Mouse (Mus musculus) hindbrain, embryonic 12.5 days (tissue): ENCODE data around the gene Syt6. TPM values are rescaled to one million over a fixed set of nuclear protein-coding genes. Genes with fewer than 3 reads are reported as not detected.

Experiments
- ATAC-seq: fragments of 200-750 bp; cut with Nextera tagmentation; 2 replicates; pipeline ENCODE4 v1.8.0; 2017; ENCODE audit warnings: moderate TSS enrichment; ENCODE audit not compliant: low FRiP score
- H3K27ac ChIP-seq: fragments of 300-500 bp; sonication (generic); 2 replicates; pipeline ENCODE4 v1.5.1; 2016; ENCODE audit warnings: mild to moderate bottlenecking
- H3K27me3 ChIP-seq: fragments of 300-500 bp; sonication (generic); 2 replicates; pipeline ENCODE4 v1.6.1; 2016; ENCODE audit warnings: mild to moderate bottlenecking
- H3K36me3 ChIP-seq: fragments of 300-500 bp; sonication (generic); 2 replicates; pipeline ENCODE4 v1.6.1; 2016; ENCODE audit warnings: mild to moderate bottlenecking
- H3K4me1 ChIP-seq: fragments of 300-500 bp; sonication (generic); 2 replicates; pipeline ENCODE4 v1.6.1; 2016
- H3K4me2 ChIP-seq: fragments of 300-500 bp; sonication (generic); replicated peaks from 2 replicates; pipeline ENCODE4 v1.6.1; 2016; ENCODE audit warnings: mild to moderate bottlenecking
- H3K4me3 ChIP-seq: fragments of 300-500 bp; sonication (generic); 2 replicates; pipeline ENCODE4 v1.5.1; 2016; ENCODE audit warnings: mild to moderate bottlenecking
- H3K9ac ChIP-seq: fragments of 300-500 bp; sonication (generic); 2 replicates; pipeline ENCODE4 v1.6.1; 2016; ENCODE audit warnings: mild to moderate bottlenecking, moderate library complexity
- H3K9me3 ChIP-seq: fragments of 300-500 bp; sonication (generic); replicated peaks from 2 replicates; pipeline ENCODE4 v1.6.1; 2016; ENCODE audit warnings: mild to moderate bottlenecking
- WGBS: fragments of 180-500 bp; shearing (Covaris S2); methylation state at CpG from one replicate; pipeline ENCODE4 v1.1.7; 2016; 5-methylcytosine and 5-hydroxymethylcytosine counted together
- polyA plus RNA-seq: library from polyadenylated mRNA; unstranded; fragments of >200 nt; fragmentation: Nextera tagmentation; extraction: Ambion mirVana; gene quantifications from 2 replicates; pipeline ENCODE4 v1.2.1, GENCODE M21; 2016

Gene Syt6
- 4.7 and 6.8 TPM in 2 replicates for polyA plus RNA-seq

DNA sequence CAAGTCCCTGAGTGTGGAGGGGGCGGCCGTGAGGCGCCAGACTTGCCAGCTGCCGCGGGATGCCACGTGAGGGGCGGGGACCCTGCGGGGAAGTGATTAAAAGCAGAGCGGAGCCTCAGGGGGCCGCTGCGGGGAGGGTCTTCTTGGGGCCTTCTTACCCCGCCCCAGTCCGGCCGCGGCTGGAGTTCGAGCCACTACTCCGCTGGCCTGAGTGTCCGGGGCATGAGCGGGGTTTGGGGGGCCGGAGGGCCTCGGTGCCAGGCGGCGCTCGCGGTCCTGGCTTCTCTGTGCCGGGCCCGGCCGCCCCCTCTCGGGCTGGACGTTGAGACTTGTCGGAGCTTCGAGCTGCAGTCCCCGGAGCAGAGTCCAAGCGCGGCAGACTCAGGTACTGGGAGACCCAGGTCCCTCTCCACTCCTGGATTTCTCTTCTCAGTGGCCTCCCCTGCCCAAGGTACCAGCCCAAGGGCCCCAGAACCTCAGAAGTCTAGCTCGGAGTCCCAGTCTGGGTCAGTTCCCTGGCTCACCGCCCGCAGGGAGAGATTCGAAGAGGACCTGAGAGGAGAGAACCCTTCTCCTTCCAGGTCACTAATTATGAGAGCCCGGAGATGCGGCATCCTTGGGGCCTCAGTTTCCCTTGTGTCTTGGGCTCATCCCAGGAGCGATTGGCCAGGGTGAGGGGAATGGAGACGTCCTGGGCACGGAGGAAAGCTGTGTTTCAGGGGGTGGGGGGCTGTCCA lies at the start of gene Syt6:
Gene Syt6, plus strand, starts transcription at position 76 of the 737 bp plus-strand sequence.
- Histone ChIP-seq H3K9me3 (no peaks in the 10 kb centered on the region), H3K4me1 (peaks cover 31% of the 10 kb centered on the region), H3K4me2 (peak within 1 kb of the TSS; percentile 92), H3K27ac (no peak within 1 kb of the TSS), H3K9ac (peak within 1 kb of the TSS; percentile 63), H3K27me3 (peaks cover 77% of the 10 kb centered on the region), H3K4me3 (peak within 1 kb of the TSS; percentile 58), H3K36me3 (no peaks in the 10 kb centered on the region)
- ATAC-seq = peak; percentile 27
- WGBS = 2% methylated on average over 44 of the region's 44 CpGs

DNA sequence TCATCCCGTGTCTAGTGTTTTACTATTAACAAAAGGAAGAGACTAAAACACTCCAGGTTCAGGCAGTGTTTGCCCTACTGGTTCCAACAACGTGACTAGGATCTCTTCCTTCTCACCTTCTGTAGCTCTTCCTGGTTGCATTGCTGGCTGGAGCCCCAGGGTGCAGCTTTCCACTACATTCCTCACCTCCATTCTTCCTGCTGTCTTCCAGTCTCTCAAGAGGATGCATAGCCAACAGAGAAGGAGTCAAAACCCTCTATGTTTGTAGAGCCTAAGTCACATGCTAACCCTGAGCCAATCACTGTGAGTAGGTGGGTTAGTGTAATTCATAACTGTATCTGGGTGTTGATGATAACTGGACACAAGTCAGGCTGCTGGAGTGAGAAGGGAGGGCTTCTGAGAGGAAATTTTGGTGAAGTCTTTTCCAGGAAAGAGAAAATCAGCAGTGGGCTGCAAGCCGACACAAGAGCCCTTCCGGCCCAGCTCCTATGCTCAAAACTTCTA lies 48.8 kb upstream of the Syt6 start:
- no peak for ATAC-seq
- Histone ChIP-seq H3K4me2 (no peak overlapping the region), H3K27me3 (no peaks in the 10 kb centered on the region), H3K9me3 (no peaks in the 10 kb centered on the region), H3K4me1 (no peaks in the 10 kb centered on the region), H3K4me3 (no peak overlapping the region), H3K36me3 (no peaks in the 10 kb centered on the region), H3K27ac (no peak overlapping the region), H3K9ac (no peak overlapping the region)
- WGBS = 78% methylated on average over 4 of the region's 4 CpGs

DNA sequence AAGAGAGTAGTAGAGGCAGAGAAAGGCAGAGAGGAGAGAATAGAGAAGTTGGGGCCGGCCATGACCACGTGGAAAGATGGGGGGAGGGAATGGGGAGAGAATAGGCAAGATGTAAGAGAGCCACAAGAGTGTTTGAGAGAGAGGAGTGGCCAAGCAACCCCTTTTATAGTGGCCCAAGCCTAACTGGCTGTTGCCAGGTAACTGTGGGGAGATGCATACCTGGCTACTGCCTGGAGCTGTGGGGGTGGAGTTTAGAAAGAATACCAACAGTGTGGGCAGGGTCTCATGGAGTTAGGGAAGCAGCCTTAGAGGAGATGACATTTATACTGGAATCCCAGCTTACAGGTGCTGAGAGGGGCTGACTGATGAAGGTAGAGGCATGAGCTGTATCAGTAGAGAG lies 48.2 kb upstream of the Syt6 start:
- Histone ChIP-seq H3K36me3 (no peaks in the 10 kb centered on the region), H3K4me3 (no peak overlapping the region), H3K27me3 (no peaks in the 10 kb centered on the region), H3K9ac (no peak overlapping the region), H3K4me2 (no peak overlapping the region), H3K9me3 (no peaks in the 10 kb centered on the region), H3K4me1 (no peaks in the 10 kb centered on the region), H3K27ac (no peak overlapping the region)
- no peak for ATAC-seq
- WGBS = 27% methylated on average over 2 of the region's 2 CpGs

GRCm38 (mm10) chr3:103534036-103534435 lies 41.0 kb upstream of the Syt6 start:
- Histone ChIP-seq H3K4me1 (0 out of 2 replicates have a peak, but pooled peaks cover 6% of the 10 kb centered on the region), H3K27ac (no peak overlapping the region), H3K36me3 (no peaks in the 10 kb centered on the region), H3K4me2 (no peak overlapping the region), H3K27me3 (peaks cover 7% of the 10 kb centered on the region), H3K4me3 (no peak overlapping the region), H3K9ac (no peak overlapping the region), H3K9me3 (no peaks in the 10 kb centered on the region)
- WGBS = 92% methylated on average over 9 of the region's 9 CpGs
- no peak for ATAC-seq

GRCm38 (mm10) chr3:103535207-103535606 lies 39.8 kb upstream of the Syt6 start:
- Histone ChIP-seq H3K4me2 (no peak overlapping the region), H3K36me3 (no peaks in the 10 kb centered on the region), H3K9ac (no peak overlapping the region), H3K27ac (no peak overlapping the region), H3K4me1 (0 out of 2 replicates have a peak, but pooled peaks cover 6% of the 10 kb centered on the region), H3K27me3 (peaks cover 16% of the 10 kb centered on the region), H3K9me3 (no peaks in the 10 kb centered on the region), H3K4me3 (no peak overlapping the region)
- WGBS = 47% methylated on average over 5 of the region's 5 CpGs
- no peak for ATAC-seq

- no peak overlapping the region for H3K4me3 ChIP-seq
- no peak for ATAC-seq
Measured at GRCm38 (mm10) chr3:103539148-103539547, 35.9 kb upstream of the Syt6 start.

GRCm38 (mm10) chr3:103546166-103546565 lies 28.9 kb upstream of the Syt6 start:
- H3K9ac ChIP-seq = no peak overlapping the region
- no peak overlapping the region for H3K4me2 ChIP-seq
- no peaks in the 10 kb centered on the region; the same call in 1 of the 2 replicates for H3K9me3 ChIP-seq
- no peak overlapping the region for H3K27ac ChIP-seq
- 59% methylated on average over 2 of the region's 2 CpGs for WGBS
- H3K27me3 ChIP-seq = 0 out of 2 replicates have a peak, but pooled peaks cover 4% of the 10 kb centered on the region
- ATAC-seq = no peak
- H3K4me1 ChIP-seq = no peaks in the 10 kb centered on the region
- no peak overlapping the region for H3K4me3 ChIP-seq
- no peaks in the 10 kb centered on the region for H3K36me3 ChIP-seq

More at GRCm38 (mm10) chr3:103539148-103539547, 35.9 kb upstream of the Syt6 start:
- no peaks in the 10 kb centered on the region; the same call in 1 of the 2 replicates for H3K9me3 ChIP-seq
- WGBS = 69% methylated on average over 7 of the region's 7 CpGs
- H3K4me1 ChIP-seq = 0 out of 2 replicates have a peak, but pooled peaks cover 6% of the 10 kb centered on the region
- no peak overlapping the region for H3K4me2 ChIP-seq
- peaks cover 21% of the 10 kb centered on the region for H3K27me3 ChIP-seq
- no peaks in the 10 kb centered on the region for H3K36me3 ChIP-seq
- H3K27ac ChIP-seq = no peak overlapping the region
- no peak overlapping the region for H3K9ac ChIP-seq

DNA sequence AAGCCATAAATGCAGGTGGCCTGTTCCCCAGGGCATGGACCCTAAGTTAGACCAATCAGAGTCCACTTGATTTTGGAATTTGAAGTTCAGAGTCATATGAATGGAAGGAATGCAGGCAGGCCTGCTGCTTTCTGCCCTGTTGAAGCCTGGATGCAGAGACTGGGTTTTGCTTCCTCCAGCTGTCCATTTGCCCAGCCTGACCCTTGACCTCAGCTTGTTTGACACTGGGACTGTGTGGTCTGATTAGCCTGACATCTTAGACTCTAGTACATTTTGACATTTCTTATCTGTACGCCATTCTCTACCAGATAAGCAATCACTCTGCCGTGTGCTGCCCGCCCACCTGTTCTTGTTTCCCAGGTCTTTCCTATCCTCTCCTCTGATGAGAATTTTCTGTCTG lies 28.4 kb upstream of the Syt6 start:
- no peaks in the 10 kb centered on the region for H3K4me1 ChIP-seq
- ATAC-seq = no peak
- no peaks in the 10 kb centered on the region; the same call in 1 of the 2 replicates for H3K9me3 ChIP-seq

GRCm38 (mm10) chr3:103550236-103550635 lies 24.8 kb upstream of the Syt6 start:
- no peak for ATAC-seq
- 51% methylated on average over 5 of the region's 5 CpGs for WGBS

More for the DNA sequence above, 28.4 kb upstream of the Syt6 start:
- no peak overlapping the region for H3K27ac ChIP-seq
- no peak overlapping the region for H3K4me3 ChIP-seq
- H3K4me2 ChIP-seq = no peak overlapping the region
- WGBS = 76% methylated on average over 3 of the region's 3 CpGs
- no peaks in the 10 kb centered on the region for H3K36me3 ChIP-seq
- H3K27me3 ChIP-seq = 0 out of 2 replicates have a peak, but pooled peaks cover 4% of the 10 kb centered on the region
- H3K9ac ChIP-seq = no peak overlapping the region

GRCm38 (mm10) chr3:103567226-103567625 lies 7.8 kb upstream of the Syt6 start:
- Histone ChIP-seq H3K27ac (no peak overlapping the region), H3K4me2 (no peak overlapping the region), H3K36me3 (no peaks in the 10 kb centered on the region), H3K9ac (no peak overlapping the region), H3K27me3 (peaks cover 21% of the 10 kb centered on the region), H3K9me3 (no peaks in the 10 kb centered on the region), H3K4me3 (no peak overlapping the region), H3K4me1 (no peaks in the 10 kb centered on the region)
- 51% methylated on average over 3 of the region's 3 CpGs for WGBS
- no peak for ATAC-seq

More at GRCm38 (mm10) chr3:103550236-103550635, 24.8 kb upstream of the Syt6 start:
- Histone ChIP-seq H3K4me2 (no peak overlapping the region), H3K9me3 (no peaks in the 10 kb centered on the region), H3K27me3 (no peaks in the 10 kb centered on the region), H3K36me3 (no peaks in the 10 kb centered on the region), H3K9ac (no peak overlapping the region), H3K4me3 (no peak overlapping the region), H3K27ac (no peak overlapping the region), H3K4me1 (no peaks in the 10 kb centered on the region)

DNA sequence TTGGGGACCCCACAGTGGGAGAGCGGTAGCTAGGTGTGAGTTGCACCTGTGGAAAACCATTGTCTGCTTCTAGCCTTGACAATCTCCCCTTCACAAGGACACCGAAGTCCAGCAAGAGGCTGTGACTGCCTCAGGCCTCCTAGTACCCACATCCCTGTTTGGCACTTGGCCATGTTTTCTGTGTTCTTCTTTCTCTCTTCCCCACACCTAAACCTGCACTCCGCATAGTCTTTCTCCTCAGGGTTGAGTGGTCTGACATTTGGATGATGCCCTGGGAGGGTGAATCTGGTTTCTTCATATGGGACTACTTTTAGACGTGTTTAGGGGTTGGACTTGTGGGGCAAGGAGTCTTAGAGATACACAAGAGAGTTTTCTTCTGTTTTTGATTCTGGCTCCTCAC lies 2.5 kb upstream of the Syt6 start:
- H3K27me3 ChIP-seq = peaks cover 73% of the 10 kb centered on the region
- H3K4me3 ChIP-seq = no peak overlapping the region
- no peak overlapping the region for H3K27ac ChIP-seq
- no peak overlapping the region for H3K4me2 ChIP-seq
- ATAC-seq = no peak
- no peak overlapping the region for H3K9ac ChIP-seq
- H3K36me3 ChIP-seq = no peaks in the 10 kb centered on the region
- WGBS = 76% methylated on average over 4 of the region's 4 CpGs
- H3K4me1 ChIP-seq = peaks cover 31% of the 10 kb centered on the region
- no peaks in the 10 kb centered on the region for H3K9me3 ChIP-seq

DNA sequence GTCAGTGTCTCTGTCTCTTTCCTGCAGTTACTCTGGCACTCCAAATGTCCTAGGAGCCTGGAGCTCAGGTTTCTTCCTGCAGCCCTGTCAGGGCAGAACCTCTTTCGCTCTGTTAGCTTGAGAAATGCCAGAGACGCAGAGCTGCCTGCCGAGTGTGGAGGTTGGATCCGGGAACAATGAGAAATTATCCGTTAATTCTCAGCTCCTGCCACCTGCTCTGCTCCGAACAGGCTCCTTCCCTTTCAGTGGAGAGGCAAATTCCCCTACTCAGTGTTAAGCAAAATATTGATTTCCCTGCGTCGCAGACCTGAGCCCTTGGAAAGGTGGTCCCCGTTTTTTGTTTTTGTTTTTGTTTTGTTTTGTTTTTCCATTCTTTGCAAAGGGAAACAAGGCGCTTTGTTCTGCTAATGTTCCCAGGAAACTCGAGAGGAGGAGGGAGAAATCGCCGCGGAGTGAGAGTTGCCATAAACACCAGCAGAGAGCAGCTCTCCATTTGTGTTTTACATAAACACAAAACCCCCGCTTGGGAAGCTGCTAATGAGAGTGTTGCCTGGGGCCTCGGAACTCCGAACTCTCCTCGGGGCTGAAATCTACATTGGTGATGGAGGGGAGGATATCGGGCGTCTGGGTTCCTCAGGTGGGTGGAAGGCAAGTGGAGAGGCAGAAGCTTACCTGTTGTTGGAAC lies 1.8 kb upstream of the Syt6 start:
- 1% methylated on average over 20 of the region's 20 CpGs for WGBS
- ATAC-seq = no peak
- Histone ChIP-seq H3K9me3 (no peaks in the 10 kb centered on the region), H3K4me3 (peak overlapping the region; percentile 3; the same call in 1 of the 2 replicates), H3K4me1 (peaks cover 31% of the 10 kb centered on the region), H3K36me3 (no peaks in the 10 kb centered on the region), H3K9ac (no peak overlapping the region), H3K4me2 (peak overlapping the region; percentile 43), H3K27ac (no peak overlapping the region), H3K27me3 (peaks cover 80% of the 10 kb centered on the region)
